Mouse (Mus musculus) bone marrow macrophage, adult 2 months (primary cell): Measurements from ENCODE around the gene Hspa2.

Source experiments
- CTCF ChIP-seq: IDR thresholded peaks from 2 replicates; pipeline ENCODE4 v1.5.1; 2012; ENCODE audit warnings: low read depth, mild to moderate bottlenecking, low read length, moderate library complexity
- POLR2A ChIP-seq: IDR thresholded peaks from 2 replicates; pipeline ENCODE4 v1.6.1; 2012; ENCODE audit warnings: mild to moderate bottlenecking, low read depth, low read length, borderline replicate concordance

DNA sequence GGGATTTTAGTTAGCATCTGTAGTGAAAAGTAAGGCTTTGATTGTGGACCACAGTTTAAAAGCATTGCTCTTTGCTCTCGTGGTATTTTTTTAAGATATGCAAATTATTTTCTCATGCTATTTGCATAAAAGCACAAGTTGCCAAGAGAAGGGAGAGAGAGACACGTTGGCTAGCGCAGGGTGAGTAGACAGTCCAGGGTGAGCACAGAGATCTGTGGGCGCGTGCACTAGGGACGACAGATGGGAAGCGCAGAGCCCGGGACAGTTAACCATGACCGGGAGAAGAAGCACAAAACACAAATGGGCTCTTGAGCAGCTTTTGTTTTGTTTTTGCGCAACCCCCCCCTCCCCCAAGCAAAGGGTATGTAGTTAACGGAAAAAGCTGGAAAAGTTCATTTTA is 15.2 kb upstream of the Hspa2 start:
- TF ChIP-seq POLR2A (no peak), CTCF (no peak)
